Mouse (Mus musculus): ENCODE results near the gene Tgif2. TPM values are rescaled to one million over a fixed set of nuclear protein-coding genes. Genes with fewer than 3 reads are reported as not detected.
"Not testable (repeated sequence)": the region's sequence is repeated elsewhere in the genome, so short reads cannot be mapped to it uniquely, and the experiment has no call there.

Gene Tgif2
- polyA plus RNA-seq, 1 experiment, result 19.6 TPM

- not testable (repeated sequence) for H3K79me2 ChIP-seq (ENCODE audit: control insufficient read depth, insufficient read depth); H3K27me3 ChIP-seq (ENCODE audit: control insufficient read depth, insufficient read depth, insufficient read length); H3K79me3 ChIP-seq (ENCODE audit: low read depth); H3ac ChIP-seq (ENCODE audit: control insufficient read depth, insufficient read length, low read depth); H3K4me3 ChIP-seq (ENCODE audit: insufficient read depth, poor library complexity, severe bottlenecking)
- H3K36me3 ChIP-seq (ENCODE audit: control insufficient read depth, insufficient read depth), result peaks cover 16% of the 10 kb centered on the region
- TF ChIP-seq CTCF (IDR thresholded peaks at IDR 0.05; ENCODE audit: control insufficient read depth, insufficient read depth, insufficient read length), result peak; percentile 13
These were observed 14.4 kb downstream of the Tgif2 start for GRCm38 (mm10) chr2:156853999-156854771.

- Histone ChIP-seq H3K36me3 (ENCODE audit: control insufficient read depth, insufficient read depth) (peaks cover 7% of the 10 kb centered on the region), H3K79me3 (ENCODE audit: low read depth) (peaks cover 8% of the 10 kb centered on the region), H3K79me2 (ENCODE audit: control insufficient read depth, insufficient read depth) (peaks cover 21% of the 10 kb centered on the region), H3K4me3 (ENCODE audit: insufficient read depth, poor library complexity, severe bottlenecking) (no peak overlapping the region), H3ac (ENCODE audit: control insufficient read depth, insufficient read length, low read depth) (no peak overlapping the region), H3K27me3 (ENCODE audit: control insufficient read depth, insufficient read depth, insufficient read length) (no peaks in the 10 kb centered on the region)
- TF ChIP-seq USF1 (IDR thresholded peaks at IDR 0.05; ENCODE audit: low read depth), result no peak
- no peak for TF ChIP-seq CEBPB (IDR thresholded peaks at IDR 0.05; ENCODE audit: low read depth)
These were observed 16.5 kb downstream of the Tgif2 start for GRCm38 (mm10) chr2:156856311-156856710.

- Histone ChIP-seq H3K27me3 (ENCODE audit: control insufficient read depth, insufficient read depth, insufficient read length) (no peaks in the 10 kb centered on the region), H3K4me3 (ENCODE audit: insufficient read depth, poor library complexity, severe bottlenecking) (no peak overlapping the region), H3ac (ENCODE audit: control insufficient read depth, insufficient read length, low read depth) (peak overlapping the region; percentile 23), H3K36me3 (ENCODE audit: control insufficient read depth, insufficient read depth) (peaks cover 7% of the 10 kb centered on the region), H3K79me3 (ENCODE audit: low read depth) (peaks cover 17% of the 10 kb centered on the region), H3K79me2 (ENCODE audit: control insufficient read depth, insufficient read depth) (peaks cover 32% of the 10 kb centered on the region)
- TF ChIP-seq MAX (IDR thresholded peaks at IDR 0.05) (no peak), CEBPB (IDR thresholded peaks at IDR 0.05; ENCODE audit: low read depth) (no peak), MYOG (IDR thresholded peaks at IDR 0.05; ENCODE audit: control insufficient read depth, extremely low read depth, insufficient read length) (no peak), USF1 (IDR thresholded peaks at IDR 0.05; ENCODE audit: low read depth) (no peak), FOSL1 (IDR thresholded peaks at IDR 0.05; ENCODE audit: insufficient read depth, low read length, poor library complexity, severe bottlenecking) (no peak), CTCF (IDR thresholded peaks at IDR 0.05; ENCODE audit: control insufficient read depth, insufficient read depth, insufficient read length) (no peak), MYOD1 (IDR thresholded peaks at IDR 0.05; ENCODE audit: control insufficient read depth, insufficient read length, low read depth) (no peak)
These were observed 17.6 kb downstream of the Tgif2 start for GRCm38 (mm10) chr2:156857385-156857791.

- Histone ChIP-seq H3K4me3 (ENCODE audit: insufficient read depth, poor library complexity, severe bottlenecking) (no peak within 1 kb of the TSS), H3K79me3 (ENCODE audit: low read depth) (peaks cover 17% of the 10 kb centered on the region), H3K79me2 (ENCODE audit: control insufficient read depth, insufficient read depth) (peaks cover 34% of the 10 kb centered on the region), H3K27me3 (ENCODE audit: control insufficient read depth, insufficient read depth, insufficient read length) (no peaks in the 10 kb centered on the region), H3ac (ENCODE audit: control insufficient read depth, insufficient read length, low read depth) (peak within 1 kb of the TSS; percentile 23), H3K36me3 (ENCODE audit: control insufficient read depth, insufficient read depth) (peaks cover 7% of the 10 kb centered on the region)
- no peak for TF ChIP-seq USF1 (IDR thresholded peaks at IDR 0.05; ENCODE audit: low read depth)
- no peak for TF ChIP-seq CTCF (IDR thresholded peaks at IDR 0.05; ENCODE audit: control insufficient read depth, insufficient read depth, insufficient read length)
- no peak for TF ChIP-seq MYOG (IDR thresholded peaks at IDR 0.05; ENCODE audit: control insufficient read depth, extremely low read depth, insufficient read length)
- no peak for TF ChIP-seq MYOD1 (IDR thresholded peaks at IDR 0.05; ENCODE audit: control insufficient read depth, insufficient read length, low read depth)
- TF ChIP-seq CEBPB (IDR thresholded peaks at IDR 0.05; ENCODE audit: low read depth), result no peak
These were observed 18.0 kb downstream of the Tgif2 start, which contains the start of gene 4930518I15Rik for GRCm38 (mm10) chr2:156857835-156858234. TSS of gene 4930518I15Rik (minus strand) at chr2:156857946.

- Histone ChIP-seq H3K4me3 (ENCODE audit: insufficient read depth, poor library complexity, severe bottlenecking) (no peak overlapping the region), H3K36me3 (ENCODE audit: control insufficient read depth, insufficient read depth) (peaks cover 7% of the 10 kb centered on the region), H3K79me2 (ENCODE audit: control insufficient read depth, insufficient read depth) (peaks cover 43% of the 10 kb centered on the region), H3ac (ENCODE audit: control insufficient read depth, insufficient read length, low read depth) (no peak overlapping the region), H3K27me3 (ENCODE audit: control insufficient read depth, insufficient read depth, insufficient read length) (no peaks in the 10 kb centered on the region), H3K79me3 (ENCODE audit: low read depth) (peaks cover 20% of the 10 kb centered on the region)
- TF ChIP-seq MYOG (IDR thresholded peaks at IDR 0.05; ENCODE audit: control insufficient read depth, extremely low read depth, insufficient read length) (no peak), MYOD1 (IDR thresholded peaks at IDR 0.05; ENCODE audit: control insufficient read depth, insufficient read length, low read depth) (no peak), FOSL1 (IDR thresholded peaks at IDR 0.05; ENCODE audit: insufficient read depth, low read length, poor library complexity, severe bottlenecking) (no peak), MAX (IDR thresholded peaks at IDR 0.05) (no peak), USF1 (IDR thresholded peaks at IDR 0.05; ENCODE audit: low read depth) (no peak)
These were observed 18.9 kb downstream of the Tgif2 start for GRCm38 (mm10) chr2:156858671-156859070.

- H3K36me3 ChIP-seq (ENCODE audit: control insufficient read depth, insufficient read depth), result peaks cover 22% of the 10 kb centered on the region
- TF ChIP-seq USF1 (IDR thresholded peaks at IDR 0.05; ENCODE audit: low read depth) (no peak), CEBPB (IDR thresholded peaks at IDR 0.05; ENCODE audit: low read depth) (no peak), CTCF (IDR thresholded peaks at IDR 0.05; ENCODE audit: control insufficient read depth, insufficient read depth, insufficient read length) (no peak), MYOG (IDR thresholded peaks at IDR 0.05; ENCODE audit: control insufficient read depth, extremely low read depth, insufficient read length) (no peak), MYOD1 (IDR thresholded peaks at IDR 0.05; ENCODE audit: control insufficient read depth, insufficient read length, low read depth) (no peak), MAX (IDR thresholded peaks at IDR 0.05) (no peak), FOSL1 (IDR thresholded peaks at IDR 0.05; ENCODE audit: insufficient read depth, low read length, poor library complexity, severe bottlenecking) (no peak)
These were observed 22.4 kb downstream of the Tgif2 start for GRCm38 (mm10) chr2:156862041-156862717.

More at GRCm38 (mm10) chr2:156862041-156862717, 22.4 kb downstream of the Tgif2 start:
- H3K79me3 ChIP-seq (ENCODE audit: low read depth), result peaks cover 40% of the 10 kb centered on the region
- H3K27me3 ChIP-seq (ENCODE audit: control insufficient read depth, insufficient read depth, insufficient read length), result no peaks in the 10 kb centered on the region
- peaks cover 78% of the 10 kb centered on the region for H3K79me2 ChIP-seq (ENCODE audit: control insufficient read depth, insufficient read depth)
- H3ac ChIP-seq (ENCODE audit: control insufficient read depth, insufficient read length, low read depth), result peak overlapping the region; percentile 75
- H3K4me3 ChIP-seq (ENCODE audit: insufficient read depth, poor library complexity, severe bottlenecking), result peak overlapping the region; percentile 93
